Mouse (Mus musculus) CH12.LX (cell line): ENCODE data around the gene Tpst1. TPM values are rescaled to one million over a fixed set of nuclear protein-coding genes. Genes with fewer than 3 reads are reported as not detected.
A peak's percentile ranks its signal among the peaks of the same experiment; 100 is the strongest.

ENCODE experiments used
- DNase-seq: peaks from one replicate; pipeline ENCODE4 v3.0.0-alpha.2; 2013; ENCODE audit errors: extremely low read depth
- H3K27ac ChIP-seq: 2 replicates; pipeline ENCODE4 v1.5.1; 2012; ENCODE audit warnings: low read depth, mild to moderate bottlenecking, control low read depth, moderate library complexity; ENCODE audit not compliant: insufficient read depth
- H3K27me3 ChIP-seq: replicated peaks from 2 replicates; pipeline ENCODE3; 2012; ENCODE audit warnings: inconsistent platforms
- H3K36me3 ChIP-seq, 2 experiments: replicated peaks in 1 of 2; 2 replicates each; pipeline versions ENCODE3 to v1.6.1; 2012; ENCODE audit warnings: inconsistent platforms in 1 of 2, low read length in 1 of 2, mild to moderate bottlenecking in 1 of 2, mixed read lengths in 1 of 2, moderate library complexity in 1 of 2; ENCODE audit not compliant: control insufficient read depth in 1 of 2, insufficient read depth in 1 of 2
- H3K4me1 ChIP-seq, 2 experiments: 2 replicates each; pipeline ENCODE4 v1.6.1; 2012; ENCODE audit warnings: inconsistent platforms in 1 of 2, moderate library complexity in 1 of 2; ENCODE audit not compliant: insufficient read depth in 2 of 2, control insufficient read depth in 1 of 2
- H3K4me2 ChIP-seq: 2 replicates; pipeline ENCODE4 v1.6.1; 2012; ENCODE audit warnings: low read depth, mild to moderate bottlenecking, control low read depth; ENCODE audit not compliant: poor library complexity, insufficient read depth, severe bottlenecking
- H3K4me3 ChIP-seq, 3 experiments: fragments of 150-350 bp in 1 of 3; sonication (generic) in 1 of 3; replicated peaks in 1 of 3; 2 replicates each; pipeline versions ENCODE3 to v1.5.1; 2011 to 2012; ENCODE audit warnings: low read depth in 2 of 3, low read length in 2 of 3, mild to moderate bottlenecking in 2 of 3, moderate library complexity in 2 of 3, control low read depth in 1 of 3, improper control_type of control experiment in 1 of 3, inconsistent platforms in 1 of 3, mixed read lengths in 1 of 3; ENCODE audit not compliant: poor library complexity in 1 of 3
- H3K79me2 ChIP-seq: replicated peaks from 2 replicates; pipeline ENCODE4 v1.6.1; 2012; ENCODE audit warnings: mild to moderate bottlenecking, moderate library complexity; ENCODE audit not compliant: control insufficient read depth, poor library complexity, insufficient read depth, severe bottlenecking; ENCODE audit errors: extremely low read depth
- H3K9ac ChIP-seq: 2 replicates; pipeline ENCODE4 v1.6.1; 2012; ENCODE audit warnings: low read depth, mild to moderate bottlenecking, control low read depth, moderate library complexity; ENCODE audit not compliant: insufficient read depth
- H3K9me3 ChIP-seq: replicated peaks from 2 replicates; pipeline ENCODE3; 2012; ENCODE audit warnings: low read length, inconsistent platforms, mixed read lengths
- CTCF ChIP-seq, 2 experiments: IDR thresholded peaks in 1 of 2; conservative IDR thresholded peaks in 1 of 2; 2 replicates each; pipeline ENCODE4 v1.5.1; 2011 to 2012; ENCODE audit warnings: low read depth in 2 of 2, low read length in 2 of 2, improper control_type of control experiment in 1 of 2, inconsistent platforms in 1 of 2, mild to moderate bottlenecking in 1 of 2, moderate library complexity in 1 of 2
- E2F4 ChIP-seq: IDR thresholded peaks from 2 replicates; pipeline ENCODE4 v1.6.1; 2011; ENCODE audit warnings: low read depth, low read length, improper control_type of control experiment; ENCODE audit not compliant: insufficient replicate concordance
- ETS1 ChIP-seq: conservative IDR thresholded peaks from 2 replicates; pipeline ENCODE4 v1.6.1; 2012; ENCODE audit warnings: low read depth, mild to moderate bottlenecking, inconsistent platforms, low read length, improper control_type of control experiment, moderate library complexity
- HCFC1 ChIP-seq: IDR thresholded peaks from 2 replicates; pipeline ENCODE4 v1.6.1; 2012; ENCODE audit warnings: low read depth, mild to moderate bottlenecking, inconsistent platforms, low read length, improper control_type of control experiment
- IRF4 ChIP-seq: IDR thresholded peaks from 2 replicates; pipeline ENCODE4 v1.6.1; 2014; ENCODE audit warnings: low read depth, mild to moderate bottlenecking, inconsistent platforms, low read length, improper control_type of control experiment
- KAT2A ChIP-seq: IDR thresholded peaks from 2 replicates; pipeline ENCODE4 v1.6.1; 2012; ENCODE audit warnings: low read length, improper control_type of control experiment, inconsistent platforms; ENCODE audit not compliant: insufficient replicate concordance
- MAFK ChIP-seq: IDR thresholded peaks from 2 replicates; pipeline ENCODE4 v1.6.1; 2011; ENCODE audit warnings: low read length, improper control_type of control experiment; ENCODE audit not compliant: insufficient replicate concordance
- MAX ChIP-seq: IDR thresholded peaks from 2 replicates; pipeline ENCODE4 v1.6.1; 2011; ENCODE audit warnings: low read length, improper control_type of control experiment
- MAZ ChIP-seq: IDR thresholded peaks from 2 replicates; pipeline ENCODE4 v1.6.1; 2012; ENCODE audit warnings: low read depth, mild to moderate bottlenecking, inconsistent platforms, low read length, improper control_type of control experiment, moderate library complexity
- MEF2A ChIP-seq: IDR thresholded peaks from 2 replicates; pipeline ENCODE4 v1.6.1; 2014; ENCODE audit warnings: low read depth, mild to moderate bottlenecking, inconsistent platforms, low read length, improper control_type of control experiment, borderline replicate concordance
- MXI1 ChIP-seq: IDR thresholded peaks from 2 replicates; pipeline ENCODE4 v1.6.1; 2011; ENCODE audit warnings: mild to moderate bottlenecking, low read depth, low read length, improper control_type of control experiment
- NELFE ChIP-seq: IDR thresholded peaks from 2 replicates; pipeline ENCODE4 v1.6.1; 2011; ENCODE audit warnings: low read depth, low read length, improper control_type of control experiment
- NRF1 ChIP-seq: IDR thresholded peaks from 2 replicates; pipeline ENCODE4 v1.6.1; 2014; ENCODE audit warnings: low read depth, mild to moderate bottlenecking, inconsistent platforms, low read length, improper control_type of control experiment, moderate library complexity
- POLR2AphosphoS2 ChIP-seq: IDR thresholded peaks from 2 replicates; pipeline ENCODE4 v1.6.1; 2011; ENCODE audit warnings: low read depth, low read length, improper control_type of control experiment
- TBP ChIP-seq: conservative IDR thresholded peaks from 2 replicates; pipeline ENCODE4 v1.6.1; 2011; ENCODE audit warnings: low read depth, low read length, improper control_type of control experiment
- UBTF ChIP-seq: IDR thresholded peaks from 2 replicates; pipeline ENCODE4 v1.6.1; 2012; ENCODE audit warnings: low read depth, mild to moderate bottlenecking, inconsistent platforms, low read length, improper control_type of control experiment, moderate library complexity
- ZMIZ1 ChIP-seq: IDR thresholded peaks from 2 replicates; pipeline ENCODE4 v1.6.1; 2012; ENCODE audit warnings: low read depth, mild to moderate bottlenecking, inconsistent platforms, low read length, improper control_type of control experiment
- dilution Hi-C: fragments of 300-500 bp; cut with MboI; formaldehyde crosslinking; loops from 2 replicates; pipeline ENCODE4 v1.14.3; 2020; ENCODE audit warnings: low sequenced_read_pairs; ENCODE audit not compliant: extremely low pct_unique_long_range_greater_than_20kb, extremely low pct_ligation_motif_present
- in situ Hi-C: fragments of 300-500 bp; cut with MboI; formaldehyde crosslinking; loops from 3 replicates; pipeline ENCODE4 v1.14.3; 2019; ENCODE audit warnings: low sequenced_read_pairs, low pct_ligation_motif_present, low pct_unique_long_range_greater_than_20kb, mixed read lengths
- polyA plus RNA-seq: library from polyadenylated mRNA; unstranded; fragments of >175 nt; gene quantifications from 2 replicates; pipeline ENCODE4 v1.2.1, GENCODE M21; 2012; ENCODE audit warnings: low read depth; ENCODE audit not compliant: insufficient read length
- total RNA-seq, 2 experiments: library from RNA; depleted of rRNA; stranded (reverse); fragments of 300-350 nt in 1 of 2; fragments of >200 nt in 1 of 2; gene quantifications; 2 replicates each; pipeline ENCODE4 v1.2.3; 2012 to 2014

Tpst1 gene
- total and polyA plus RNA-seq, 3 experiments, result 36.8 to 52.5 (median 43.2) TPM

- TF ChIP-seq IRF4, result peak; percentile 22; the same call in 1 of the 2 replicates
These were observed 71.5 kb downstream of the Tpst1 start, which contains the start of gene Kctd7 (continued) for GRCm38 (mm10) chr5:130144334-130145312.

- Histone ChIP-seq H3K27me3 (no peaks in the 10 kb centered on the region), H3K79me2 (no peaks in the 10 kb centered on the region), H3K4me2 (peak overlapping the region; percentile 84; the same call in 1 of the 2 replicates), H3K4me1 (peaks cover 6 to 53% of the 10 kb centered on the region in 2 experiments), H3K9ac (no peak overlapping the region), H3K36me3 (peaks cover 4 to 39% of the 10 kb centered on the region in 2 experiments), H3K9me3 (no peaks in the 10 kb centered on the region), H3K27ac (no peak overlapping the region), H3K4me3 (peak overlapping the region in 1 of 3 experiments; percentile 80)
- in situ Hi-C loops (no loop called here), dilution Hi-C loops (no loop called here)
- DNase-seq, result no peak
- TF ChIP-seq NELFE (no peak), TBP (no peak)
These were observed 72.8 kb downstream of the Tpst1 start for GRCm38 (mm10) chr5:130145961-130146360.

DNA sequence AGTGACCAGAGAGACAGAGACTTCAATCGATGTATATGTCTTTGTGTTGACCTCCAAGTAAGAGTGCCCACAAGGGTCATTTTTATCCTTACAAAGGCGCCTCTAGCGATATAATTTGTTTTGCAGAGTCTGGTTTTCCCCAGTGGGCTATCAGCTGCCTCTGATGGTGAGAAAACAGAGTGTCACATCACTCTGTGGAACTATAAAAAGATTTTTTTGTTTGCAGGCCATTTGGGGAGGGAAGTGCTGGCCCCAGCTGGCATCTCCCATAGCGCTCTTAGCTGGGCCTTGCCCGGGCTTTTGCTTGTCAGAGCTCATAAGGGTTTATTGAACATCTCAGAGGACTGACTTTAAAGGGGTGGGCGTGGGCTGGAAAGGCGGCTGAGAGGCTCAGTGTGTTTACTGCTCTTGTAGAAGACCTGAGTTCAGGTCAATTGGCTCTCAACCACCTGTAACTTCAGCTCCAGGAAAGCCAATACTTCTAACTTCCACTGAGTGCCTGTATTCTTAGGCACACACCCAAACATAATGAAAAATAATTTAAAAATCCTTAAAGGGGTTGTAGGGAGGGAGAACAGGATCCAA is 76.7 kb downstream of the Tpst1 start:
- Histone ChIP-seq H3K27me3 (no peaks in the 10 kb centered on the region), H3K79me2 (no peaks in the 10 kb centered on the region), H3K9me3 (no peaks in the 10 kb centered on the region), H3K27ac (no peak overlapping the region), H3K36me3 (peaks cover 19 to 48% of the 10 kb centered on the region in 2 experiments), H3K4me2 (no peak overlapping the region), H3K4me3 (no peak overlapping the region), H3K9ac (no peak overlapping the region), H3K4me1 (peaks cover 13 to 77% of the 10 kb centered on the region in 2 experiments)
- TF ChIP-seq HCFC1, result no peak
- TF ChIP-seq MAZ, result no peak
- TF ChIP-seq ETS1, result peak; percentile 80
- TF ChIP-seq MEF2A, result peak; percentile 76
- no peak for TF ChIP-seq ZMIZ1
- TF ChIP-seq MAFK, result no peak
- no peak for TF ChIP-seq MXI1
- TF ChIP-seq CTCF (conservative IDR thresholded peaks at IDR 0.05 in 1 of 2, IDR thresholded peaks at IDR 0.05 in 1 of 2; ENCODE audit: low read depth in 2 of 2, low read length in 2 of 2), result no peak
- TF ChIP-seq NRF1, result no peak
- TF ChIP-seq POLR2AphosphoS2, result no peak
- TF ChIP-seq MAX, result no peak
- no peak for TF ChIP-seq E2F4
- no peak for TF ChIP-seq UBTF
- no peak for TF ChIP-seq KAT2A
- in situ Hi-C loops (no loop called here), dilution Hi-C loops (no loop called here)
- DNase-seq, result no peak
